Mouse (Mus musculus): Measurements from ENCODE around the gene Bak1.

DNA sequence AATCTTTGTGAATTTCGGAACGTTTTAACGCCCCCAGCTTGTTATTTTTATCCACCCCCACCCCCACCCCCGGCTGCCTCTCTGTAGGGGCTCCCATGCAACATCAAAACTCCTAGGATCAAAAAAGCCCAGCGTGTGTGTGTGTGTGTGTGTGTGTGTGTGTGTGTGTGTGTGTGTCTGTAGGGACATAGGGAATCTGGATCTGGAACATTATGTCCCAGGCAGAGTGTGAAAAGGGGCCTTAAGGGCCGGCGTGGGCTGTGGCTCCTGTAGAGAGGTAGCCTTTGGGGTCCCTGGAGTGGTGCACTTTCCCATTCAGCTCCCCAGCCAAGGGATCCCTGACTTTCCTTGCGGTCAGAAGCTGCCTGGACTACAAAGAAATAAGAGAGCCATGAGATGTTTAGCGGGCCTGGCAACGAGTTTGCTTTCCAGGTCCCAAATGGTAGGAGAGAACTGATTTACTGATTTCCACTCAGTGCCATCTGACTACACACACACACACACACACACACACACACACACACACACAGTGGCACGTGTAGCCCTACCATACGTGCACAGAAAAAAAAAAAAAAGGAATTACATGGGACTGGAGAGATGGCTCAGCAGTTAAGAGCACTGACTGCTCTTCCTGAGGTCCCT, 10.1 kb downstream of the Bak1 start:
- TF ChIP-seq CTCF (conservative IDR thresholded peaks at IDR 0.05; ENCODE audit: low read length) (no peak), POU5F1 (IDR thresholded peaks at IDR 0.05; ENCODE audit: borderline replicate concordance, low read length) (no peak), NANOG (IDR thresholded peaks at IDR 0.05; ENCODE audit: borderline replicate concordance, low read length) (no peak)

Measured in E14TG2a.4 (cell line).